Mouse (Mus musculus) thymus, adult 2 months (tissue): ENCODE measurements around the gene Bbs9. TPM values are rescaled to one million over a fixed set of nuclear protein-coding genes. Genes with fewer than 3 reads are reported as not detected.

Experiments
- DNase-seq: peaks from one replicate; pipeline ENCODE4 v3.0.0; 2021
- H3K27ac ChIP-seq: fragments of 200-500 bp; 2 replicates; pipeline ENCODE4 v1.5.1; 2012; ENCODE audit warnings: low read length, control low read depth; ENCODE audit not compliant: control insufficient read depth, insufficient read depth
- H3K27me3 ChIP-seq: fragments of 200-500 bp; 2 replicates; pipeline ENCODE4 v1.6.1; 2012; ENCODE audit warnings: mild to moderate bottlenecking, low read length, moderate library complexity, mixed read lengths; ENCODE audit not compliant: control insufficient read depth, insufficient read depth
- H3K36me3 ChIP-seq: fragments of 200-500 bp; 2 replicates; pipeline ENCODE4 v1.6.1; 2012; ENCODE audit warnings: mild to moderate bottlenecking, low read length, moderate library complexity; ENCODE audit not compliant: control insufficient read depth, insufficient read depth
- H3K4me1 ChIP-seq: fragments of 200-500 bp; replicated peaks from 2 replicates; pipeline ENCODE4 v1.6.1; 2012; ENCODE audit warnings: low read length; ENCODE audit not compliant: control insufficient read depth, insufficient read depth
- H3K4me3 ChIP-seq: fragments of 200-500 bp; 2 replicates; pipeline ENCODE4 v1.5.1; 2012; ENCODE audit warnings: mild to moderate bottlenecking, low read length, control low read depth, moderate library complexity; ENCODE audit not compliant: control insufficient read depth, insufficient read depth
- CTCF ChIP-seq: fragments of 200-500 bp; IDR thresholded peaks from 2 replicates; pipeline ENCODE4 v1.5.1; 2012; ENCODE audit warnings: mild to moderate bottlenecking, control low read depth, low read length, moderate library complexity, borderline replicate concordance; ENCODE audit not compliant: control insufficient read depth, poor library complexity, insufficient read depth; ENCODE audit errors: extremely low read depth
- POLR2A ChIP-seq: fragments of 200-500 bp; IDR thresholded peaks from 2 replicates; pipeline ENCODE4 v1.6.1; 2012; ENCODE audit warnings: mild to moderate bottlenecking, low read length, control low read depth, moderate library complexity; ENCODE audit not compliant: control insufficient read depth, poor library complexity, insufficient read depth; ENCODE audit errors: extremely low read depth
- WGBS: fragments of 180-500 bp; shearing (Covaris S2); methylation state at CpG from one replicate; pipeline ENCODE4 v1.1.7; 2018; 5-methylcytosine and 5-hydroxymethylcytosine counted together
- polyA plus RNA-seq: library from polyadenylated mRNA; depleted of rRNA; stranded (reverse); fragments of >200 nt; gene quantifications from 2 replicates; pipeline ENCODE4 v1.2.3, GENCODE M21; 2012

Gene Bbs9
- polyA plus RNA-seq, 1 experiment: 21.4 TPM

DNA sequence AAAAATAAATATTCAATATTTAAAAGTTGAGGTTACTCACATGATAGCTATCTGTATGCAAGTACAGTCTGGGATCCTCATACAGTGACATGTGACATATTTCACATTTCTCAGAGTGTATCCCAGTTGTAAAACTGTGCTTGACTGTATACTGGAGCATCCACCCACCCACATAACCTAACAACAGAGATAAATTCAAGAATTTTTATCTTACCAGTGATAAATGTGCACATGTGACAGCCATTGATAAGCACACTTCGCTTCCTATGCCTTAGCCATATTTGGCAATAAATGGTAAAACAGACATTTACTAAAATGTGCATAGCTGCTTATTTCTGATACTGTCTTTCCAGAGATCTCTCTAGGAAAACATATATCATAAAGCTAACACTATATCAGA is 330.5 kb downstream of the Bbs9 start:
- no peak for DNase-seq
- H3K27me3 ChIP-seq: no peaks in the 10 kb centered on the region
- H3K4me1 ChIP-seq: no peaks in the 10 kb centered on the region
- no peak overlapping the region for H3K27ac ChIP-seq
- H3K4me3 ChIP-seq: no peak overlapping the region
- H3K36me3 ChIP-seq: no peaks in the 10 kb centered on the region
- WGBS: 100% methylated on average over 1 of the region's 1 CpGs
- no peak for TF ChIP-seq POLR2A
- no peak for TF ChIP-seq CTCF

DNA sequence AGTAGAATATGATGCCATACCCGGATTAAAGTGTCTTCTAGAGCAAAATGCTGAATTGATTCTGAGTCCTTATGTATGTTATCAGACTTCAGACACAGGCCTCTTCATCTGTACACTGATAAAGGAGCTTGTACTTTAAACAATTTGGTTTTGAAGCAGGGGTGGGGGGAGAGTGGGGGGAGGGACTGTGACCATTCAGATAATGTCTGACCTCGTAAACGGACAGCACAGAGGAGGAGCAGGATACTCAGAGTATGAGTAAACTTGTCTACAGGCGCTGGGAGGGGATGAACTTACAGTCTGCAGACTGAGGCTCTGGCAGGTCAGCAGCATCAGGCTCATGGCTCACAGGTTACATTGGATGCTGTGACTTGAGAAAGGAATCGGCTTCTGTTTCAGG is 331.0 kb downstream of the Bbs9 start:
- Histone ChIP-seq H3K4me1 (no peaks in the 10 kb centered on the region), H3K27me3 (no peaks in the 10 kb centered on the region), H3K4me3 (no peak overlapping the region), H3K36me3 (no peaks in the 10 kb centered on the region), H3K27ac (no peak overlapping the region)
- WGBS: 94% methylated on average over 5 of the region's 5 CpGs
- TF ChIP-seq POLR2A (no peak), CTCF (no peak)
- DNase-seq: no peak

DNA sequence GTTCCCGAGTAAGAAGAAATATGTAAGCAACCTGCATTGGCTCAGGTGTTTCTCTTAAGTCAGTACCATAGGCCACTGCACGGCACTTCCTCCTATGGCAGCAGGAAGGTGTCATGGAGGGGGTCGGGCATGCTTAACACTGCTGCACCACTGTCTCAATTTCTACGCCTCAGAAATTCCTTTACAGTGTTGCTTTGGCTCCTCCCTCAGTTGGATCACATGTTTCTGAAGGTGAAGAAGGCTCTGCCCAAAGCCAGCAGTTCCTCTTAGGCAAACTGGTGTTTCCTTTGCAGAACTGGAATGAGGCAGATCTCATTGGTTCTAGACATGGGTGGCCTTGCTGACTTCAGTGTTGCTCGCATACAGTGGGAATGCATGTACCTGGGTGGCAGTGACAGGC is 332.2 kb downstream of the Bbs9 start:
- TF ChIP-seq CTCF (no peak), POLR2A (no peak)
- H3K36me3 ChIP-seq: no peaks in the 10 kb centered on the region
- 75% methylated on average over 5 of the region's 5 CpGs for WGBS
- no peaks in the 10 kb centered on the region for H3K27me3 ChIP-seq
- no peak overlapping the region for H3K27ac ChIP-seq
- DNase-seq: no peak
- no peaks in the 10 kb centered on the region for H3K4me1 ChIP-seq
- no peak overlapping the region for H3K4me3 ChIP-seq

DNA sequence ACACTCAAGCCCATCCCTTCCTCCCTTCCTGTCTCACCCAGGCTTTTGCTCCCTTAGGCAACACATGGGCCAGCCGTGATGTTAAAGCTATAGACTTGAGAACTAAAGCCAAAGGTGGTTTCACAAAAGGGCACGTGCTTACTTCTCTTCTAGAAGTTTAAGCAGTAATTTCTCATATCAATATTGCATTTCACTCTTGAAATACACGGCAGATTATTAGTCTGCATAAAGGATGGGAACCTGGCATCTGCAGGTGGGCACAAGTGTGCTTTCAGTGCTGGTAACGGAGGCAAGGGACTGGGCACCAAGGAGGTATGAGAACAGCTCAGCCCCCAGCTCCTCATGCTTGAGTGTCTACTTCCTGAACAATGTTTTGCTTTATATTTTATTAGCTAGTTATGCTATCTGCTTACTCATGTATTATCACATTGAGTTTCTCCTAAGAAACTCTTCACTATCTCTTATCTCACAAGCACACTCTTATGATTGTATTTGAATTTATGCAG is 334.2 kb downstream of the Bbs9 start:
- no peak for TF ChIP-seq CTCF
- TF ChIP-seq POLR2A: no peak
- no peak overlapping the region for H3K4me3 ChIP-seq
- no peaks in the 10 kb centered on the region for H3K36me3 ChIP-seq
- no peak for DNase-seq
- H3K4me1 ChIP-seq: no peaks in the 10 kb centered on the region
- no peak overlapping the region for H3K27ac ChIP-seq
- no peaks in the 10 kb centered on the region for H3K27me3 ChIP-seq
- WGBS: 95% methylated on average over 4 of the region's 4 CpGs

DNA sequence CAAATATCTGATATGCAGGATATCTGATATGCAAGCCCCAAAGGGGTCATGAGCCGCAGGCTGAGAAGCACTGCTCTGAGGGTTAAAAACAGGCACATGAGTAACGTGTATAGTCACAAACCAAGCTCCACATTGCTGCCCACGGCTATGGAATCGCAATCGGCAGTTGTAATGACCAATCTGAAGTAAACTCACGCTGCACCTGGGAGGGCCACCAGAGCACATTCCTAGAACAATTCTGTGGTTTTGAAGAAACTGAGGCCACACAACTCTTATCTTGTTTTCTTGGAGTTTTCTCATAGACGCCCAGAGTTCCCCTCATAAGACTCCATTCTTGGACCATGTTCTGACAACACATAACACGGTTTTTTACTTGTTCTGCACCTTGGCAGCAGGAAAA is 334.9 kb downstream of the Bbs9 start:
- no peaks in the 10 kb centered on the region for H3K36me3 ChIP-seq
- H3K4me3 ChIP-seq: no peak overlapping the region
- no peaks in the 10 kb centered on the region; the same call in 1 of the 2 replicates for H3K4me1 ChIP-seq
- H3K27ac ChIP-seq: no peak overlapping the region
- TF ChIP-seq POLR2A: no peak
- TF ChIP-seq CTCF: no peak
- no peak for DNase-seq
- H3K27me3 ChIP-seq: no peaks in the 10 kb centered on the region
- WGBS: 93% methylated on average over 8 of the region's 8 CpGs

DNA sequence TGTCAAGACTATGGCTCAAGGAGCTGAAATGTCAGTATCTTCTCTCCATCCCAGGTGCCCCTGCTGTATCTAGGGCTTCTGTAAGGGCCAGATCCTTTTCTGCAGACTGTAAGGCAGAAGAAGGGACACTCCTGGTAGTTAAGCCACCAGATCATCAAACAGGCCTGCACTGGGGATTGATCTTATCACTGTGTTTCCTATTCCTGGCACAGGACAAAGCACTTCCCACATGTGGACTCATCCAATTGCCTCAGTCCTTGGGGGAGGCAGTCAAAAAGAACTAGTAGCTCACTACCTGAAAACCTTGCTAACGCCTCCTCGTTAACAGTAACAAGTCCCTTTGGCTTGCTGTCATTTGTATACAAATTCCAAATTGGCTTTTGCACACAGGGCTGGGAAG is 336.4 kb downstream of the Bbs9 start:
- no peak for TF ChIP-seq POLR2A
- TF ChIP-seq CTCF: no peak
- H3K27me3 ChIP-seq: no peaks in the 10 kb centered on the region
- H3K27ac ChIP-seq: no peak overlapping the region
- WGBS: 95% methylated on average over 2 of the region's 2 CpGs
- DNase-seq: no peak
- H3K4me3 ChIP-seq: no peak overlapping the region
- H3K36me3 ChIP-seq: no peaks in the 10 kb centered on the region
- H3K4me1 ChIP-seq: no peaks in the 10 kb centered on the region; the same call in 1 of the 2 replicates
